Mouse (Mus musculus) ES-Bruce4 (cell line): ENCODE measurements at regions not wholly inside any gene's neighbourhood (a gene's known extent, or its start where the extent isn't known, plus 50 kb on each side); places are given as distances from the start of the nearest gene placed in this dataset.

Source experiments
- CTCF ChIP-seq: IDR thresholded peaks from one replicate; pipeline ENCODE4 v1.8.1; 2011; ENCODE audit warnings: low read depth, low read length
- POLR2A ChIP-seq: IDR thresholded peaks from one replicate; pipeline ENCODE4 v1.8.1; 2011; ENCODE audit warnings: low read length; ENCODE audit not compliant: insufficient read depth

GRCm38 (mm10) chr1:177621854-177622590 lies 107.6 kb upstream of the 1700016C15Rik start:
- TF ChIP-seq CTCF (no peak), POLR2A (no peak)
